Mouse (Mus musculus): Measurements from ENCODE around the gene Akap12. TPM values are rescaled to one million over a fixed set of nuclear protein-coding genes. Genes with fewer than 3 reads are reported as not detected.

Gene Akap12
- total RNA-seq, 2 experiments from 2014 or later, result 17.1 to 27.2 TPM

GRCm38 (mm10) chr10:4390550-4390949, 124.4 kb downstream of the Akap12 start:
- DNase-seq (ENCODE audit: low spot score in 2 of 2), result no peak

GRCm38 (mm10) chr10:4391076-4391475, 124.9 kb downstream of the Akap12 start:
- DNase-seq (ENCODE audit: low spot score in 2 of 2), result no peak

DNA sequence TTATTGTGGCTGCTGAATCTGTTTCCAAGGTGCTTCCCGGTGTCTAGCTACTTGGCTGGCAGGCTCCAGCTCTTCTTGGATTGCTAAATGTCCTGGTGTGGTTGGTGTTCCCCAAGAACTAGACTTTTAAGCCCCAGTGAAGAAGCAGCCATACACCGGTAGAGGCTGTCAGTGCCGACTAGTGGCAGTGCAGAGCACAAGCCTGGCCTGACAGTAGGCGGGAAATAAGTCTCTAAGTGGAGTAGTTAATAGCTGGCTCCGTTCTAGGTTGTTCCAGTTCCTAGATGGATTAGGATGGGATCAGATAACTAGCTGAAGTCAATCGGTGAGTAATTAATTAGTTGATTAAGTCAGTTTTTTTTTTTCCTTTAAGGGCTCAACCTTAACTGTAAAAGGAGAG, 125.7 kb downstream of the Akap12 start:
- no peak for DNase-seq (ENCODE audit: low spot score in 2 of 2)

DNA sequence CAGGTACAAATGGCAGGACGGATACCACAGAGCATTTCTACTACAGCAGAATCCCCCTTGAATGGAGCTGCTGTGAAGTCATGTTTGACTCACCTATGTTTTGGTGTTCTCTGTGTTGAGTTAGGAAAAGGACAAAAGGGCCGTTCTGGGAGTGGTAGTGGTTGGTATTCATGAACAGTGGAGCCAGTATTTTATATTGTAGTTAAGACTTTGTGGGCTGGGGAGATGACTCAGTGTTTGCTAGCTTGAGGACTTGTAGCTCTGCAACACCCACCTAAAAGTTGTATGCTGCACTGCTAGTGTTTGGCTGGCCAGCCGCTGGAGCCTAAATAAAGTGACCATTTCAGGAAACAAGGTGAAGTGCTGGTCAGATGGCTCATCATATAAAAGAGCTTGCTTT, 129.1 kb downstream of the Akap12 start:
- DNase-seq (ENCODE audit: low spot score in 2 of 2), result no peak

DNA sequence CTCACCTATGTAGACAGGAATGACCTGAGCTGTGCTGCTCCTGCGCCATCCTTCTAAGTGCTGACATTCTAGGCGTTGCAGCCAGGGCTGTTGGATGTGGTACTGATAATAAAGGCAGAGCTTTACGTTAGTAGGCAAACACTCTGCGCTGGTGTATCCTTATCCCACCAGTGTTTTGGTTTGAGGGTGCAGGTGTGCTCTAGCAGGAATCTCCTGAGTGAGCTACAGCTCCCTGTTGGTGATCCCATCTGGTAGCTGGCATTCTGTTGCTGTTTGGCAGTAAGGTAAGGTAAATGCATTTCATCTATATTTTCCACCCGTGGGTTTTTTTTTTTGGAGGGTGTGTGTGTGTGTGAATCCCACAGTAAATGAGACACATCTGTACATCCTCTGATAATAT, 131.9 kb downstream of the Akap12 start:
- DNase-seq (ENCODE audit: low spot score in 2 of 2), result no peak

DNA sequence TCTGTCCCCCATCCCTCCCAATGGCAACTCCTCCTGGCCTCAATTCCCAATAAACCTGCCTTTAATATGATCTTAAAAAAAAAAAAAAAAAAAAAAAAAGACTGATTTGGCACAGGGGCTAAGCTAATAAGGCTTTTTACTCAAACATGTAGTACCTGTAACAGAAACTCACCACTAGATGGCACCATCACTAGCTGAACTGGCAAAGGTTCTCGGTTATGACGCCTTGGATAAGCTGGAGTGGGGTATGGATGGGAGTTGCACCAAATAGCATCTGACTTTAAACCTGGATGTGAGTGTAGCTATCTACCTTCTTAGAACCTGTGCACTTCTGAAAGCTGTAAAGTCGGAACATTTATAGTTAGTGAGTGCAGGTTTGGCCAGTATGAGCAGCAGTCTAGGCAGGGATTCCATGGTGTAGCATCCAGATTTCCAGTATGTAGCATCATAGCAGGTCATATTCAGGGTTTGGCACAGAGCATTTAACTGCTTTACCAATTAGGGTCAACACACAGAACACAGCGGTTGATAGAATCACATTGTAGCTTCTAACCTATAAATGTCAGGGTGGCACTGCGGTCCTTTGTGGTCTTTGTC, 138.8 kb downstream of the Akap12 start:
- no peak for DNase-seq (ENCODE audit: low spot score in 2 of 2)

GRCm38 (mm10) chr10:4405511-4405910, 139.3 kb downstream of the Akap12 start:
- no peak for DNase-seq (ENCODE audit: low spot score in 2 of 2)

GRCm38 (mm10) chr10:4407191-4407590, 141.0 kb downstream of the Akap12 start:
- DNase-seq (ENCODE audit: low spot score in 2 of 2), result no peak

Other genes starting within 250 kb of the Akap12 start
- gene Zbtb2, start 121.7 kb downstream of the Akap12 start, total RNA-seq (2021), result 10 to 100 TPM; 12.1 to 13.5 TPM
- gene Rmnd1, start 166.0 kb downstream of the Akap12 start, total RNA-seq (2021), result 10 to 100 TPM; 45.9 to 50.1 TPM
- 10 to 100 TPM; 11.4 to 13.3 TPM for gene Armt1, start 166.1 kb downstream of the Akap12 start, total RNA-seq (2021)
- gene Ccdc170, start 216.1 kb downstream of the Akap12 start, total RNA-seq (2021), result under 1 TPM; 0.22 to 0.53 TPM

Data from adrenal gland, adult 18-20 months (tissue).